Mouse (Mus musculus): ENCODE data around the gene Cela3b. TPM values are rescaled to one million over a fixed set of nuclear protein-coding genes. Genes with fewer than 3 reads are reported as not detected.

Gene Cela3b
- total and polyA plus RNA-seq, 2 experiments from 2014 or later: not detected

- no peak overlapping the region for H3K27ac ChIP-seq (ENCODE audit: low read depth, low read length)
- peak overlapping the region; percentile 60 for H3K9ac ChIP-seq
- no peaks in the 10 kb centered on the region for H3K27me3 ChIP-seq (ENCODE audit: insufficient read depth, low read length)
- DNase-seq (no peak), ATAC-seq (peak; percentile 16; the same call in 1 of the 2 replicates)
- H3K9me3 ChIP-seq (ENCODE audit: low read length): no peaks in the 10 kb centered on the region
- 0 out of 2 replicates have a peak, but pooled peaks cover 3% of the 10 kb centered on the region for H3K4me1 ChIP-seq (ENCODE audit: insufficient read depth)
- H3K4me2 ChIP-seq (ENCODE audit: low read depth): peak overlapping the region; percentile 99
- peak overlapping the region; percentile 53 for H3K4me3 ChIP-seq (ENCODE audit: low read depth, low read length)
- WGBS: 6% methylated on average over 20 of the region's 20 CpGs
- H3K36me3 ChIP-seq (ENCODE audit: insufficient read depth): no peaks in the 10 kb centered on the region
- TF ChIP-seq CTCF (IDR thresholded peaks at IDR 0.05; ENCODE audit: low read depth): no peak
Observed at GRCm38 (mm10) chr4:137469081-137469844, 38.9 kb upstream of the Cela3b start.

GRCm38 (mm10) chr4:137468260-137469080 is 38.1 kb upstream of the Cela3b start, which contains the start of gene Hspg2:
Gene Hspg2, plus strand, starts transcription at chr4:137468769.
- WGBS: under 1% methylated on average over 65 of the region's 72 CpGs
- Histone ChIP-seq H3K36me3 (ENCODE audit: insufficient read depth) (no peaks in the 10 kb centered on the region), H3K4me3 (ENCODE audit: low read depth, low read length) (peak within 1 kb of the TSS; percentile 53), H3K9ac (peak within 1 kb of the TSS; percentile 60), H3K4me2 (ENCODE audit: low read depth) (peak within 1 kb of the TSS; percentile 99), H3K27ac (ENCODE audit: low read depth, low read length) (no peak within 1 kb of the TSS), H3K4me1 (ENCODE audit: insufficient read depth) (0 out of 2 replicates have a peak, but pooled peaks cover 3% of the 10 kb centered on the region), H3K9me3 (ENCODE audit: low read length) (no peaks in the 10 kb centered on the region), H3K27me3 (ENCODE audit: insufficient read depth, low read length) (no peaks in the 10 kb centered on the region)
- ATAC-seq: peak; percentile 90
- peak; percentile 90 for DNase-seq
- TF ChIP-seq CTCF (IDR thresholded peaks at IDR 0.05; ENCODE audit: low read depth): peak; percentile 29; the same call in 1 of the 2 replicates

- no peak for TF ChIP-seq CTCF (IDR thresholded peaks at IDR 0.05; ENCODE audit: low read depth)
- DNase-seq (no peak), ATAC-seq (no peak)
- Histone ChIP-seq H3K36me3 (ENCODE audit: insufficient read depth) (no peaks in the 10 kb centered on the region), H3K9ac (no peak overlapping the region), H3K4me3 (ENCODE audit: low read depth, low read length) (no peak overlapping the region), H3K9me3 (ENCODE audit: low read length) (no peaks in the 10 kb centered on the region), H3K4me1 (ENCODE audit: insufficient read depth) (0 out of 2 replicates have a peak, but pooled peaks cover 3% of the 10 kb centered on the region), H3K4me2 (ENCODE audit: low read depth) (no peak overlapping the region), H3K27ac (ENCODE audit: low read depth, low read length) (no peak overlapping the region), H3K27me3 (ENCODE audit: insufficient read depth, low read length) (no peaks in the 10 kb centered on the region)
- WGBS: 82% methylated on average over 2 of the region's 2 CpGs
Observed at GRCm38 (mm10) chr4:137467525-137467924, 37.2 kb upstream of the Cela3b start.

- H3K36me3 ChIP-seq (ENCODE audit: insufficient read depth): no peaks in the 10 kb centered on the region
- no peak overlapping the region for H3K4me2 ChIP-seq (ENCODE audit: low read depth)
- H3K9me3 ChIP-seq (ENCODE audit: low read length): no peaks in the 10 kb centered on the region
- no peak overlapping the region for H3K27ac ChIP-seq (ENCODE audit: low read depth, low read length)
- ATAC-seq (no peak), DNase-seq (no peak)
- H3K9ac ChIP-seq: no peak overlapping the region
- H3K4me1 ChIP-seq (ENCODE audit: insufficient read depth): 0 out of 2 replicates have a peak, but pooled peaks cover 3% of the 10 kb centered on the region
- TF ChIP-seq CTCF (IDR thresholded peaks at IDR 0.05; ENCODE audit: low read depth): no peak
- no peaks in the 10 kb centered on the region for H3K27me3 ChIP-seq (ENCODE audit: insufficient read depth, low read length)
- no peak overlapping the region for H3K4me3 ChIP-seq (ENCODE audit: low read depth, low read length)
- WGBS: 78% methylated on average over 4 of the region's 4 CpGs
Observed at GRCm38 (mm10) chr4:137466991-137467390, 36.7 kb upstream of the Cela3b start.

GRCm38 (mm10) chr4:137465125-137465787 is 34.9 kb upstream of the Cela3b start:
- H3K4me3 ChIP-seq (ENCODE audit: low read depth, low read length): no peak overlapping the region
- no peak for ATAC-seq
- 0 out of 2 replicates have a peak, but pooled peaks cover 3% of the 10 kb centered on the region for H3K4me1 ChIP-seq (ENCODE audit: insufficient read depth)
- no peaks in the 10 kb centered on the region for H3K27me3 ChIP-seq (ENCODE audit: insufficient read depth, low read length)
- DNase-seq: no peak
- no peak overlapping the region for H3K27ac ChIP-seq (ENCODE audit: low read depth, low read length)
- no peaks in the 10 kb centered on the region for H3K36me3 ChIP-seq (ENCODE audit: insufficient read depth)
- WGBS: 77% methylated on average over 13 of the region's 13 CpGs
- TF ChIP-seq CTCF (IDR thresholded peaks at IDR 0.05; ENCODE audit: low read depth): no peak
- H3K4me2 ChIP-seq (ENCODE audit: low read depth): no peak overlapping the region
- no peaks in the 10 kb centered on the region for H3K9me3 ChIP-seq (ENCODE audit: low read length)
- no peak overlapping the region for H3K9ac ChIP-seq

- Histone ChIP-seq H3K27ac (ENCODE audit: low read depth, low read length) (no peak overlapping the region), H3K36me3 (ENCODE audit: insufficient read depth) (no peaks in the 10 kb centered on the region), H3K9me3 (ENCODE audit: low read length) (no peaks in the 10 kb centered on the region), H3K9ac (no peak overlapping the region), H3K4me1 (ENCODE audit: insufficient read depth) (no peaks in the 10 kb centered on the region), H3K27me3 (ENCODE audit: insufficient read depth, low read length) (no peaks in the 10 kb centered on the region), H3K4me3 (ENCODE audit: low read depth, low read length) (no peak overlapping the region), H3K4me2 (ENCODE audit: low read depth) (no peak overlapping the region)
- DNase-seq (no peak), ATAC-seq (no peak)
- no peak for TF ChIP-seq CTCF (IDR thresholded peaks at IDR 0.05; ENCODE audit: low read depth)
- WGBS: 88% methylated on average over 16 of the region's 16 CpGs
Observed at GRCm38 (mm10) chr4:137461981-137462690, 31.8 kb upstream of the Cela3b start.

All from forebrain, postnatal 0 days (tissue).